Mouse (Mus musculus) regulatory T cell (primary cell): Measurements from ENCODE around the gene Serpina1b.
"Not testable (repeated sequence)": the region's sequence is repeated elsewhere in the genome, so short reads cannot be mapped to it uniquely, and the experiment has no call there.

Experiments used
- in situ Hi-C: fragments of 300-600 bp; cut with MboI, MseI; formaldehyde crosslinking; loops from one replicate; pipeline ENCODE4 v1.15.1; 2025; ENCODE audit warnings: high pct_unique_total_duplicates

Serpina1b gene

DNA sequence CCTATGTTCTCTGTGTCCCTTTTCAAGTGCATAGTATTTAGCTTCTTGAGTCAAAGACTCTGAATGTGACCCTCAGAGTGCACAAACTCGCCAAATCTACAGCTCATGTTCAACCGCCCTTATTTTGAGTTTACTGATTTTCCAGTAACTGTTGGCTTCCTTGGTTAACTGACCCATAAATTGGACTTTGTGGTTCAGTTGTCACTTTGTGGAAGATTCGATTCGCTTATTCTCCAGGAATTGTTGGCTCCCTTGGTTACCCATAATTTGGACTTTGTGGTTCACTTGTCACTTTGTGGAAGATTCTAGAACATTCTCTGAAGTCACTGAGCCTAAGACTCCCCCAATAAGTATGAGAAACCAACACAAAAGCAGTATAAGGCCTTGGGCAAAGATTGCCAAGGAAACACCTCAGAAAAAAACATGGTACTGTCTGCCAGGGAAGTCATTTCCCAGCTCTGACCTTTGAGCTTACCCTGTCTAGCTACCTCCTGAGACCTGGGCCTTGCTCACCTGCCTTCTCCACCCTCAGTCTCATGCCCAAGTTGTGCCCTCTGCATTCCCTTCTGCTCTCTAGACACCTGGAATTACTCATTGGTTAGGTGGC, 129.9 kb downstream of the Serpina1b start:
- in situ Hi-C loops, result no loop called here

- in situ Hi-C loops, result no loop called here
Observed at GRCm38 (mm10) chr12:103695429-103695828, 134.7 kb downstream of the Serpina1b start, which contains the start of gene Serpina1f. TSS of gene Serpina1f (minus strand) at chr12:103695529.

DNA sequence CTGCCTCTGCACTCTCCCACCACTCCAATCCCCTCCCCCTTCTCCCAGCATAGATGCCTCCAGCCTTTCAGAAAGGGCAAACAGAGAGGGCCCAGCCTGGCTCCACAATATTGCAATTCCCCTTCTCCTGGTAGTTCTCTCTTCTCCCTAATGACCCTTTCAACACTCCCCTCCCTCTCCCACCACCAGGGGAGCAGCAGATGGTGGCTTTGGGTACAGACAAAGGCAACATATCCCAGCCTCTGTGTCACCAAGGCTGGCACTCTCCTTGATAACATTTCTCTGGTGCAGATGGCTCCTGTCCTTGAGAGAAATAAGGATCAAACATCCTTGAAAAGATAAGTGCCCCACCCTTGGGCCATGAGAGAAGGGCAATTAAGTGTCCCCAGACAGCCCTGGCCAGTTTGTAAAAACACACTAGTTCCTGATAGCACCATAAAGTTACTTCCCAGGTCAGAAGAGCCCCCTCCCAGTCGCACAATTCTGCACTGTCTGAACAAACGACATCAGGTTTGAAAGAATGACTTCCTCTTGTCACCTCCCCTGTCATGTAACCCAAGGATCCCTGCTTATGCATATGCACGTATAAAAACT, 141.9 kb downstream of the Serpina1b start:
- in situ Hi-C loops, result no loop called here

DNA sequence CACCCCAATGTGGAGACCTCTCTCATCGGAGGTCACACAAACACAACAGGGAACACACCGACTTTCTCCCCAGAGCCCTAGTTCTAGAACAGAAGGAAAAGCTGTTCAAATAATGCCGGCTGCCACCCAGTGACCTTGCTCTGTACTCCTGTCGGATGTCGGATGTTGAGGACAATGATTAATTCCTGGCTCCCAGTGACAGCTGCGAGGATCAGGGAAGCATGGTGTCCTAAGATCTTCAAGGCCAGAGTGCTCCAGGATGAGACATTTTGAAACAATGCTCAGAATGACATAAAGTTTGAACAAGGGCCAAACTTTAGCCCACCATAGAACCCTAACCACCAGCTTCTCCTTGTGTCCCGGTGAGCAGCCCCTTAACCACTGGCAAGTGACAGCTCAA, 143.2 kb downstream of the Serpina1b start:
- in situ Hi-C loops, result no loop called here

DNA sequence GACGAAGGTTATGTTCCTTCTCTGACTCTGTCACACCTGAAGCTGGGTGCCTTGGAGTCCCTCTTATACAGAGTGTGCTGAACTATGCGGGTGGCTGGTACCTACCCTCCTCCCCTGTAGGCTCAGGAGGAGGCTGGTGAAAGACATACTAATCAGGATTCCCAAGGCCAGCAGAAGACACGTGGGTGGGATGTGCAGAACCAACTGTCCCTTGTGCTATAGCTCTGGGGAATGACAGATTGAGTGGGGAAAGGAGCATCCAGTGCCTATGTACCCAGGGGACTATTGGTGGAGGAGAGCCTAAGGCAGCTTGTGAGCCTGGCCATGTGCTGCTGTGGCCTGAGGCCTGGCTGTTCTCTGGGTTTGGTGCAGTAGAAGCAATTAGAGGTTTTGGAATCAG, 144.1 kb downstream of the Serpina1b start:
- in situ Hi-C loops, result no loop called here

DNA sequence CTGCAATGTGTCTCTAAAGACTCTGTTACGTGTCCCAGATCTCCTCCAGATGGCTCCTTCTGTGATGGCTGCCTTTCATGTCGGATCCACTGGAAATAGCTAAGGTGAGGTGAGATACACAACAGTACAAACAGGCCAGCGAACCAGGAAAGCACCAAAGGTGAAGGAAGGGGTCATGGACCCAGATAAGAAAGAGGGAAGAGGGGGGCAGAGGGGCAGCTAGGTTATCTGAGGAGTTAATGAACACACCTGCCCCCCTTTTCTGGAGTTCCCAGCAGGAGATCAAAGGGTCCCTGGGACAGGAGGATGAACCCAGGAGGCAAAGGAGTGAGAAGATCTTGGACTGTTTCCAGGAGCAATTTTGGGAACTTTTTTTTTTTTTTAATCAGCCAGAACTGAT, 144.8 kb downstream of the Serpina1b start:
- in situ Hi-C loops, result no loop called here

DNA sequence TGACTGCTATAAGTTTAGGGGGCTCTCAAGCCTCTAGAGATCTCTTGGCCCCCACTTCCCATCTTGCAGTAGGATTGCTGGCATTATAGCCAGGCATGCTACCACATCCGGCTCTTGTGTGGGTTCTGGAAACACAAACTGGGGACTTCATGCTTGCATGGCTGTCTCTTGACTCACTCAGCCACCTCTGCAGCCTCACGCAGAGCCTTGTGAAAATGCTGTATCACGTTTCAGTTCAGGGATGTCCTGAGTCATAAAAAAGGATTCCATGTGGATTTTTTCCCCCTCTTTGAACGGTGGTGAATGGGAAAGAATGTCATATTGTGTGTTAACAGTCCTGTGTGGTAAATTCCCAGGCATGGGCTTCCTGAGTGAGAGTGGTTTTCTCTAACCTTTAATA, 146.4 kb downstream of the Serpina1b start:
- in situ Hi-C loops, result no loop called here

- in situ Hi-C loops, result no loop called here
Observed at GRCm38 (mm10) chr12:103681739-103682138, 148.4 kb downstream of the Serpina1b start.

GRCm38 (mm10) chr12:103681169-103681568, 149.0 kb downstream of the Serpina1b start:
- in situ Hi-C loops, result no loop called here

DNA sequence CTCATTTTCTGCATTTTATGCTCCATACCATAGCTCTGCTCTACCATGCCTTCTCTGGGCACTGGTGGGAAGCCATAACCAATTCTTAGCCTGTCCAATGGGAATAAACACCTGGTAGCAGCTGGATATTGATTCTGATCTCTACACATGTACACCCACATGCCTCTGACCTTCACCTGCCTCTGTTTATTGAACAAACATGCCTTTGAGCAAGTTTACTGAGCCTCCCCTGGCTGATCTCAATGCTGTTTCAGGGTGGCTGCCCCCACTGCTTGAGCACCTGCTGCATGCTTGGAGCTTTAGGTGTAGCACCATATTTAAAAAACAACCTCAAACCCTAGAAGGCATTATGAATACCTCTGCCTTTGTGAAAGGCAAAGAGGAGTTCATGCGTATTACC, 150.3 kb downstream of the Serpina1b start:
- in situ Hi-C loops, result not testable (repeated sequence)
